Mouse (Mus musculus) lung, embryonic 16.5 days (tissue): ENCODE results near the gene C130026I21Rik. TPM values are rescaled to one million over a fixed set of nuclear protein-coding genes. Genes with fewer than 3 reads are reported as not detected.
"Not testable (repeated sequence)": the region's sequence is repeated elsewhere in the genome, so short reads cannot be mapped to it uniquely, and the experiment has no call there.

ENCODE experiments used
- ATAC-seq: fragments of 200-750 bp; cut with Nextera tagmentation; 2 replicates; pipeline ENCODE4 v1.8.0; 2017; ENCODE audit warnings: low read depth, mild to moderate bottlenecking, moderate library complexity
- H3K27ac ChIP-seq: fragments of 300-500 bp; sonication (generic); 2 replicates; pipeline ENCODE4 v1.5.1; 2014; ENCODE audit warnings: mild to moderate bottlenecking, control low read depth, low read length
- H3K27me3 ChIP-seq: fragments of 300-500 bp; sonication (generic); 2 replicates; pipeline ENCODE4 v1.6.1; 2014; ENCODE audit warnings: low read depth, low read length, mixed read lengths; ENCODE audit not compliant: control insufficient read depth, insufficient read depth
- H3K36me3 ChIP-seq: fragments of 300-500 bp; sonication (generic); 2 replicates; pipeline ENCODE4 v1.6.1; 2014; ENCODE audit warnings: low read length; ENCODE audit not compliant: control insufficient read depth, insufficient read depth
- H3K4me1 ChIP-seq: fragments of 300-500 bp; sonication (generic); replicated peaks from 2 replicates; pipeline ENCODE4 v1.6.1; 2014; ENCODE audit warnings: low read length, mixed read lengths; ENCODE audit not compliant: control insufficient read depth, insufficient read depth
- H3K4me2 ChIP-seq: fragments of 300-500 bp; sonication (generic); 2 replicates; pipeline ENCODE4 v1.6.1; 2014; ENCODE audit warnings: low read depth, low read length, control low read depth
- H3K4me3 ChIP-seq: fragments of 300-500 bp; sonication (generic); 2 replicates; pipeline ENCODE4 v1.5.1; 2014; ENCODE audit warnings: mild to moderate bottlenecking, low read length, control low read depth
- H3K9ac ChIP-seq: fragments of 300-500 bp; sonication (generic); 2 replicates; pipeline ENCODE4 v1.6.1; 2014; ENCODE audit warnings: low read length, control low read depth
- H3K9me3 ChIP-seq: fragments of 300-500 bp; sonication (generic); 2 replicates; pipeline ENCODE4 v1.6.1; 2016; ENCODE audit warnings: low read length; ENCODE audit not compliant: control insufficient read depth
- WGBS: fragments of 180-500 bp; shearing (Covaris S2); extraction: QIAGEN DNeasy Blood & Tissue Kit; methylation state at CpG from one replicate; pipeline ENCODE4 v1.1.7; 2014; 5-methylcytosine and 5-hydroxymethylcytosine counted together
- microRNA-seq: library from miRNA; unstranded; fragments of <30 nt; microRNA quantifications from one replicate; pipeline ENCODE4, GENCODE M21; 2016
- polyA plus RNA-seq: library from polyadenylated mRNA; unstranded; fragments of >200 nt; fragmentation: Nextera tagmentation; extraction: Ambion mirVana; gene quantifications from 2 replicates; pipeline ENCODE4 v1.2.1, GENCODE M21; 2015

The C130026I21Rik gene
- polyA plus RNA-seq, 1 experiment from 2014 or later: 0.31 TPM

GRCm38 (mm10) chr1:84957713-84958112, 312.7 kb downstream of the C130026I21Rik start:
- H3K9ac ChIP-seq, H3K27me3 ChIP-seq, H3K27ac ChIP-seq, H3K36me3 ChIP-seq, H3K4me3 ChIP-seq, H3K9me3 ChIP-seq, ATAC-seq, H3K4me2 ChIP-seq, H3K4me1 ChIP-seq: not testable (repeated sequence)
- WGBS: 75% methylated on average over 4 of the region's 4 CpGs

- not testable (repeated sequence) for H3K4me1 ChIP-seq, H3K36me3 ChIP-seq, H3K9ac ChIP-seq, H3K9me3 ChIP-seq, H3K27me3 ChIP-seq, H3K4me3 ChIP-seq, H3K4me2 ChIP-seq, H3K27ac ChIP-seq, ATAC-seq
- WGBS: 88% methylated on average over 3 of the region's 3 CpGs
These were observed 313.6 kb downstream of the C130026I21Rik start for GRCm38 (mm10) chr1:84956771-84957170.

GRCm38 (mm10) chr1:84952456-84953181, 317.7 kb downstream of the C130026I21Rik start:
- no peaks in the 10 kb centered on the region for H3K4me1 ChIP-seq
- WGBS: 69% methylated on average over 10 of the region's 10 CpGs
- ATAC-seq: no peak
- no peaks in the 10 kb centered on the region for H3K36me3 ChIP-seq
- no peaks in the 10 kb centered on the region for H3K9me3 ChIP-seq
- H3K4me3 ChIP-seq: no peak overlapping the region
- no peaks in the 10 kb centered on the region for H3K27me3 ChIP-seq
- H3K9ac ChIP-seq: no peak overlapping the region
- no peak overlapping the region for H3K27ac ChIP-seq
- H3K4me2 ChIP-seq: no peak overlapping the region

GRCm38 (mm10) chr1:84951566-84951965, 318.8 kb downstream of the C130026I21Rik start:
- no peak overlapping the region for H3K9ac ChIP-seq
- no peak for ATAC-seq

GRCm38 (mm10) chr1:84947390-84947789, 323.0 kb downstream of the C130026I21Rik start:
- no peak for ATAC-seq
- WGBS: 72% methylated on average over 2 of the region's 2 CpGs
- Histone ChIP-seq H3K9me3 (no peaks in the 10 kb centered on the region; the same call in 1 of the 2 replicates), H3K36me3 (no peaks in the 10 kb centered on the region), H3K4me2 (no peak overlapping the region), H3K27me3 (no peaks in the 10 kb centered on the region), H3K4me1 (no peaks in the 10 kb centered on the region), H3K4me3 (no peak overlapping the region), H3K9ac (no peak overlapping the region), H3K27ac (no peak overlapping the region)

More at GRCm38 (mm10) chr1:84951566-84951965, 318.8 kb downstream of the C130026I21Rik start:
- H3K27me3 ChIP-seq: no peaks in the 10 kb centered on the region
- H3K27ac ChIP-seq: no peak overlapping the region
- H3K9me3 ChIP-seq: no peaks in the 10 kb centered on the region
- H3K36me3 ChIP-seq: no peaks in the 10 kb centered on the region
- no peak overlapping the region for H3K4me2 ChIP-seq
- H3K4me1 ChIP-seq: no peaks in the 10 kb centered on the region
- 78% methylated on average over 3 of the region's 3 CpGs for WGBS
- no peak overlapping the region for H3K4me3 ChIP-seq

GRCm38 (mm10) chr1:84945950-84946349, 324.4 kb downstream of the C130026I21Rik start:
- H3K9ac ChIP-seq: no peak overlapping the region
- no peaks in the 10 kb centered on the region for H3K27me3 ChIP-seq
- no peaks in the 10 kb centered on the region; the same call in 1 of the 2 replicates for H3K9me3 ChIP-seq
- H3K4me3 ChIP-seq: no peak overlapping the region
- no peak for ATAC-seq
- H3K27ac ChIP-seq: no peak overlapping the region
- H3K36me3 ChIP-seq: no peaks in the 10 kb centered on the region
- 64% methylated on average over 3 of the region's 3 CpGs for WGBS
- H3K4me1 ChIP-seq: no peaks in the 10 kb centered on the region
- H3K4me2 ChIP-seq: no peak overlapping the region

GRCm38 (mm10) chr1:84943549-84943948, 326.8 kb downstream of the C130026I21Rik start:
- Histone ChIP-seq H3K36me3 (no peaks in the 10 kb centered on the region), H3K9ac (no peak overlapping the region), H3K27me3 (no peaks in the 10 kb centered on the region), H3K9me3 (no peaks in the 10 kb centered on the region; the same call in 1 of the 2 replicates), H3K27ac (no peak overlapping the region), H3K4me2 (no peak overlapping the region), H3K4me3 (no peak overlapping the region), H3K4me1 (no peaks in the 10 kb centered on the region)
- ATAC-seq: no peak
- 87% methylated on average over 4 of the region's 4 CpGs for WGBS

Small RNA genes within 50 kb of the gene (microRNA-seq; reads per million reads assigned to microRNA genes)
- gene Gm27907: not detected

Other genes starting within 250 kb of the C130026I21Rik start
- not detected in 2 replicates for gene Gm10553, start 170.4 kb downstream of the C130026I21Rik start, polyA plus RNA-seq
- not detected in 2 replicates for gene A530032D15Rik, start 160.7 kb downstream of the C130026I21Rik start, polyA plus RNA-seq